8 mouse cellular contexts compared by ENCODE assay signal in genomic region chr16:94724747-94725211, GRCm38 (mm10).
DNase-seq lines count a peak whose midpoint lies in the region; ATAC-seq and TF ChIP-seq lines count a peak whose summit lies in the region.

No protein-coding gene starts in this region.

- no peaks in the 10 kb centered on the region; a peak in 1 of 4 replicates for H3K27me3 ChIP-seq in MEL (ENCODE audit: control insufficient read depth in 1 of 2, insufficient read depth in 2 of 2, low read length in 2 of 2)
- no peaks in the 10 kb centered on the region for H3K27me3 ChIP-seq in hindbrain, embryonic 11.5 days (ENCODE audit: control insufficient read depth, insufficient read depth, low read length)
- 0 out of 2 replicates have a peak, but pooled peaks cover 4% of the 10 kb centered on the region for H3K27me3 ChIP-seq in midbrain, embryonic 12.5 days
- no peaks in the 10 kb centered on the region for H3K27me3 ChIP-seq in stomach, embryonic 14.5 days (ENCODE audit: control insufficient read depth, insufficient read depth, low read length)

- H3K4me1 ChIP-seq in MEL (ENCODE audit: control insufficient read depth in 1 of 2, insufficient read depth in 2 of 2, low read length in 2 of 2), result no peaks in the 10 kb centered on the region
- H3K4me1 ChIP-seq in hindbrain, embryonic 11.5 days (replicated peaks; ENCODE audit: control insufficient read depth, insufficient read depth, low read length), result no peaks in the 10 kb centered on the region
- peaks cover 8% of the 10 kb centered on the region for H3K4me1 ChIP-seq in midbrain, embryonic 12.5 days
- H3K4me1 ChIP-seq in stomach, embryonic 14.5 days (ENCODE audit: control insufficient read depth, insufficient read depth, low read length), result no peaks in the 10 kb centered on the region

- intact Hi-C loops in left cerebral cortex, postnatal 10 days (cut with DNase I), result no loop called here

- peak overlapping the region; percentile 47 for H3K9ac ChIP-seq in MEL (ENCODE audit: control insufficient read depth, low read depth, low read length, poor library complexity, severe bottlenecking)
- no peak overlapping the region for H3K9ac ChIP-seq in hindbrain, embryonic 11.5 days (ENCODE audit: low read depth, low read length)
- H3K9ac ChIP-seq in midbrain, embryonic 12.5 days (replicated peaks), result peak overlapping the region; percentile 61
- H3K9ac ChIP-seq in stomach, embryonic 14.5 days (replicated peaks; ENCODE audit: low read depth, low read length), result peak overlapping the region; percentile 28

- peak overlapping the region; percentile 2 for H3K27ac ChIP-seq in MEL (ENCODE audit: control insufficient read depth, low read depth, low read length)
- H3K27ac ChIP-seq in hindbrain, embryonic 11.5 days (ENCODE audit: low read depth, low read length), result no peak overlapping the region
- peak overlapping the region; percentile 84 for H3K27ac ChIP-seq in midbrain, embryonic 12.5 days (replicated peaks)
- H3K27ac ChIP-seq in stomach, embryonic 14.5 days (ENCODE audit: low read length), result peak overlapping the region; percentile 33; the same call in 1 of the 2 replicates

- 4% methylated on average over 18 of the region's 18 CpGs for WGBS in hindbrain, embryonic 11.5 days
- WGBS in midbrain, embryonic 12.5 days, result 1% methylated on average over 18 of the region's 18 CpGs
- 3% methylated on average over 18 of the region's 18 CpGs for WGBS in stomach, embryonic 14.5 days

- TF ChIP-seq POLR2A in MEL (IDR thresholded peaks at IDR 0.05; ENCODE audit: control insufficient read depth in 1 of 2, insufficient read depth in 1 of 2, low read depth in 1 of 2, low read length in 2 of 2, poor library complexity in 1 of 2), result no peak

- peak; percentile 46 for ATAC-seq in hindbrain, embryonic 11.5 days (ENCODE audit: low FRiP score)
- peak; percentile 39 for ATAC-seq in midbrain, embryonic 12.5 days (ENCODE audit: low FRiP score, low read depth)
- ATAC-seq in stomach, embryonic 14.5 days (ENCODE audit: insufficient number of reproducible peaks, insufficient read depth, low FRiP score, low read depth), result no peak

- H3K4me2 ChIP-seq in hindbrain, embryonic 11.5 days (replicated peaks; ENCODE audit: low read depth, low read length), result peak overlapping the region; percentile 69
- peak overlapping the region; percentile 88 for H3K4me2 ChIP-seq in midbrain, embryonic 12.5 days (replicated peaks)
- H3K4me2 ChIP-seq in stomach, embryonic 14.5 days (replicated peaks; ENCODE audit: low read depth, low read length), result peak overlapping the region; percentile 90

- no peaks in the 10 kb centered on the region for H3K36me3 ChIP-seq in MEL (ENCODE audit: control insufficient read depth in 1 of 2, insufficient read depth in 2 of 2, low read length in 2 of 2)
- H3K36me3 ChIP-seq in hindbrain, embryonic 11.5 days (ENCODE audit: control insufficient read depth, insufficient read depth, low read length), result no peaks in the 10 kb centered on the region
- no peaks in the 10 kb centered on the region for H3K36me3 ChIP-seq in midbrain, embryonic 12.5 days
- no peaks in the 10 kb centered on the region for H3K36me3 ChIP-seq in stomach, embryonic 14.5 days (ENCODE audit: control insufficient read depth, insufficient read depth, low read length)

- H3K79me2 ChIP-seq in MEL (ENCODE audit: control insufficient read depth, insufficient read depth, low read length, poor library complexity), result no peaks in the 10 kb centered on the region

- TF ChIP-seq RAD21 in MEL (IDR thresholded peaks at IDR 0.05; ENCODE audit: low read depth, low read length), result no peak

- TF ChIP-seq CTCF in MEL (IDR thresholded peaks at IDR 0.05 in 2 of 3, conservative IDR thresholded peaks at IDR 0.05 in 1 of 3; ENCODE audit: control insufficient read depth in 1 of 3, insufficient read depth in 1 of 3, low read depth in 2 of 3, low read length in 3 of 3, poor library complexity in 1 of 3, severe bottlenecking in 1 of 3), result no peak

- H3K9me3 ChIP-seq in MEL (replicated peaks; ENCODE audit: insufficient read depth, low read length), result no peaks in the 10 kb centered on the region
- no peaks in the 10 kb centered on the region for H3K9me3 ChIP-seq in hindbrain, embryonic 11.5 days (ENCODE audit: control insufficient read depth, low read length)
- H3K9me3 ChIP-seq in midbrain, embryonic 12.5 days, result no peaks in the 10 kb centered on the region
- no peaks in the 10 kb centered on the region for H3K9me3 ChIP-seq in stomach, embryonic 14.5 days (ENCODE audit: control insufficient read depth, low read depth, low read length)

- peak overlapping the region; percentile 55 to 70 for H3K4me3 ChIP-seq in MEL (ENCODE audit: control insufficient read depth in 1 of 2, insufficient read depth in 1 of 2, low read depth in 2 of 2, low read length in 2 of 2)
- peak overlapping the region; percentile 44 for H3K4me3 ChIP-seq in hindbrain, embryonic 11.5 days (ENCODE audit: low read depth, low read length)
- H3K4me3 ChIP-seq in midbrain, embryonic 12.5 days, result peak overlapping the region; percentile 55
- H3K4me3 ChIP-seq in stomach, embryonic 14.5 days (ENCODE audit: low read depth, low read length), result peak overlapping the region; percentile 39

- TF ChIP-seq EP300 in MEL (IDR thresholded peaks at IDR 0.05; ENCODE audit: low read depth in 1 of 2, low read length in 2 of 2), result no peak

- peak; percentile 84 for DNase-seq in CD4-positive, CD25-positive, alpha-beta regulatory T cell, adult 2 months (ENCODE audit: low read depth, low spot score)
- peak; percentile 56 for DNase-seq in MEL (ENCODE audit: low read depth, low spot score)
- DNase-seq in embryo, embryonic 10.5 days (ENCODE audit: low spot score), result peak; percentile 48
- DNase-seq in hindbrain, embryonic 11.5 days (ENCODE audit: low spot score), result peak; percentile 57
- peak; percentile 37 to 62 for DNase-seq in left cerebral cortex, postnatal 10 days (ENCODE audit: extremely low spot score in 1 of 2, low spot score in 2 of 2)
- no peak for DNase-seq in gastrocnemius, postnatal 25 days

TF ChIP-seq in MEL, 35 proteins besides CTCF, POLR2A, EP300 and RAD21:
- no peak for TF ChIP-seq MAFK (IDR thresholded peaks at IDR 0.05; ENCODE audit: borderline replicate concordance, low read depth, low read length)
- TF ChIP-seq MAX (IDR thresholded peaks at IDR 0.05; ENCODE audit: low read length), result no peak
- peak; percentile 11; the same call in 1 of the 2 replicates for TF ChIP-seq SIN3A (IDR thresholded peaks at IDR 0.05; ENCODE audit: low read length)
- 0 out of 2 replicates have a peak, but pooled peaks have one; percentile 51 for TF ChIP-seq MYC (IDR thresholded peaks at IDR 0.05; ENCODE audit: low read depth, low read length)
- no peak for TF ChIP-seq MAZ (IDR thresholded peaks at IDR 0.05; ENCODE audit: low read depth, low read length)
- peak; percentile 58 for TF ChIP-seq NRF1 (IDR thresholded peaks at IDR 0.05; ENCODE audit: insufficient read depth, low read depth, low read length, poor library complexity, severe bottlenecking)
